9 mouse cellular contexts compared by ENCODE assay signal in the genomic region with DNA sequence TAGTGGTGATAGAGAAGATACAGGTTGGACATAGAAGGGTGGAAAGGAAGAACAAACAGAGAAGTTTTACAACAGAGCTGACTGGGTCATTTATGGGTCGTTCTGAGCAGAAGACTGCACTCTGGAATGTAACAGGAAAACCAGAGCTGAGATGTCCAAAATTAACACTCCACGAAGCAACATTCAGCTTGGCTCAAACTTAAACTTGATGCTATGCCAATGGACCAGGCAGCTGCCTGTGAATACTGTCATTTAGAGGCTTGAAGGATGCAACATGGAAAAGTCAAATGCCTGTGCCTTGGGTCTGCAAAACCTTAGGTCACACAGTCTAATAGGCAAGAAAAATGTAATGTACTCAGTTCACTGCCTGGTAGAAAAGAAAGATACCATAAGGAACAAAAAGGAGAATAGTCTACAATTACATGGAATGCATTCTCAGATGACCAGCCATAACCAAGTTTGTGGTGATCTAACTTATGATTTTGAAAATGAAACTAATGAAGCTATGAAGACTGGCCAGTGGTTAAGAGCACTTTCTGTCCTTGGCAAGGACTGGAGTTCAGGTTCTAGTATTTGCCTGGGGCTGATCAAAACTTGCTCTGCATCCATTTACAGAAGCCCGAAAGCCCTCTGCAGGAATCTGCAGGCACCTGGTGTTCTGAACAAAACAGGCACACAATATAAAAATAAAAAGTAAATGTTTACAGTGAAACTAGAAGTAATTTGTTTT. TPM values are rescaled to one million over a fixed set of nuclear protein-coding genes. Genes with fewer than 3 reads are reported as not detected.
A peak's percentile ranks its signal among the peaks of the same experiment; 100 is the strongest.
DNase-seq lines count a peak whose midpoint lies in the region; ATAC-seq and TF ChIP-seq lines count a peak whose summit lies in the region.
"Had no signal": no experiment of that assay in that cellular context is flagged by ENCODE, and none has a peak within 500 bp of the region (broad histone marks: within the 10 kb centered on the region; RNA-seq: fewer than 3 reads in every experiment).

No protein-coding gene starts in this region.

- H3K27ac ChIP-seq in gastrocnemius, adult 2 months, result peak overlapping the region; percentile 66
- H3K27ac ChIP-seq in heart, postnatal 0 days (ENCODE audit: low read depth), result no peak overlapping the region
- H3K27ac ChIP-seq: embryonic facial prominence, embryonic 13.5 days had no signal

- intact Hi-C loops in gastrocnemius, adult 2 months (cut with DNase I), result no loop called here
- intact Hi-C loops in gastrocnemius, postnatal 14 days (cut with DNase I; ENCODE audit: low total_unique reads), result no loop called here

- WGBS in heart, postnatal 0 days, result 31% methylated on average over 3 of the region's 3 CpGs

- no peak; the same call in 1 of the 2 replicates for ATAC-seq in heart, postnatal 0 days (ENCODE audit: insufficient read depth, low read depth)

- H3K4me3 ChIP-seq in gastrocnemius, adult 2 months, result no peak overlapping the region
- H3K4me3 ChIP-seq in heart, postnatal 0 days (ENCODE audit: low read depth, low read length), result no peak overlapping the region
- H3K4me3 ChIP-seq: embryonic facial prominence, embryonic 13.5 days had no signal

- H3K4me2 ChIP-seq in heart, postnatal 0 days (ENCODE audit: low read depth, low read length), result no peak overlapping the region
- H3K4me2 ChIP-seq: embryonic facial prominence, embryonic 13.5 days had no signal

- no peaks in the 10 kb centered on the region for H3K4me1 ChIP-seq in heart, postnatal 0 days (ENCODE audit: control insufficient read depth, insufficient read depth)

- DNase-seq in gastrocnemius, adult 2 months, result no peak
- DNase-seq in gastrocnemius, postnatal 14 days, result no peak
- peak; percentile 13 for DNase-seq in A20 (ENCODE audit: low read depth, low spot score)
- DNase-seq in heart, postnatal 0 days (ENCODE audit: low spot score), result peak; percentile 33
- DNase-seq in kidney, postnatal 4 days, result peak; percentile 46
- no peak for DNase-seq in embryo, embryonic 11 days
- no peak for DNase-seq in layer of hippocampus, postnatal 14 days (ENCODE audit: low spot score in 2 of 2)
- no peak for DNase-seq in spleen, postnatal 4 days (ENCODE audit: low spot score in 2 of 2)

- no peaks in the 10 kb centered on the region for H3K9me3 ChIP-seq in heart, postnatal 0 days (replicated peaks; ENCODE audit: control insufficient read depth, low read length)
- H3K9me3 ChIP-seq: embryonic facial prominence, embryonic 13.5 days had no signal

- H3K36me3 ChIP-seq in heart, postnatal 0 days (replicated peaks; ENCODE audit: control insufficient read depth, insufficient read depth, low read length), result no peaks in the 10 kb centered on the region
- H3K36me3 ChIP-seq: embryonic facial prominence, embryonic 13.5 days had no signal

- no peaks in the 10 kb centered on the region for H3K27me3 ChIP-seq in heart, postnatal 0 days (ENCODE audit: control insufficient read depth, insufficient read depth, low read length)
- H3K27me3 ChIP-seq: embryonic facial prominence, embryonic 13.5 days had no signal

- no peak for TF ChIP-seq EP300 in heart, postnatal 0 days (IDR thresholded peaks at IDR 0.05; ENCODE audit: low read depth)

- H3K9ac ChIP-seq in heart, postnatal 0 days (replicated peaks; ENCODE audit: low read depth, low read length), result no peak overlapping the region
- H3K9ac ChIP-seq: embryonic facial prominence, embryonic 13.5 days had no signal

- TF ChIP-seq CTCF in gastrocnemius, adult 2 months (IDR thresholded peaks at IDR 0.05), result no peak
- no peak for TF ChIP-seq CTCF in heart, postnatal 0 days (IDR thresholded peaks at IDR 0.05; ENCODE audit: low read depth)

RNA-seq across cellular contexts. Expression of a gene that starts 9.8 kb away (rescaled TPM):
- total RNA-seq in gastrocnemius, adult 2 months (2021), result 100 to 1,000 TPM; 271 to 502 TPM
- 100 to 1,000 TPM; 413 to 497 TPM for total RNA-seq in gastrocnemius, postnatal 14 days (2021)
- 250 and 328 TPM in 2 replicates for total RNA-seq in heart, postnatal 0 days (2014; rRNA removed; ENCODE audit: low replicate concordance)
- polyA plus RNA-seq in heart, postnatal 0 days (2015; fragmentation: Nextera tagmentation; extraction: Ambion mirVana), result 292 and 338 TPM in 2 replicates
- 10 to 100 TPM; 38.5 to 44.3 TPM for total RNA-seq in layer of hippocampus, postnatal 14 days (2021)

Comparison
In these comparisons a context has a peak if more than half of its experiments do, and no peak if none do; other contexts are left out.
1. DNase-seq: peak in A20 (single experiment), heart, postnatal 0 days (single experiment) and kidney, postnatal 4 days (2 of 2); none in gastrocnemius, adult 2 months (single experiment), gastrocnemius, postnatal 14 days (single experiment), embryo, embryonic 11 days (single experiment), layer of hippocampus, postnatal 14 days (0 of 2) and spleen, postnatal 4 days (0 of 2).